Mouse (Mus musculus): Measurements from ENCODE around the gene Pcmt1.

Pcmt1 gene

GRCm38 (mm10) chr10:7680731-7681301 lies at the start of gene Pcmt1, which contains the start of gene Lats1:
Gene Pcmt1 (minus strand): TSS chr10:7681136.
Gene Lats1 (plus strand): TSS chr10:7681214.
- DNase-seq (ENCODE audit: low spot score): peak; percentile 88

- no peak for DNase-seq (ENCODE audit: low spot score)
Measured at GRCm38 (mm10) chr10:7727011-7727410, 46.1 kb upstream of the Pcmt1 start.

- no peak for DNase-seq (ENCODE audit: low spot score)
Measured at GRCm38 (mm10) chr10:7726501-7726812, 45.5 kb upstream of the Pcmt1 start.

GRCm38 (mm10) chr10:7725751-7726500 lies 45.0 kb upstream of the Pcmt1 start, which contains the start of gene Katna1:
Gene Katna1 (plus strand): TSS chr10:7726000.
- DNase-seq (ENCODE audit: low spot score): peak; percentile 95

- DNase-seq (ENCODE audit: low spot score): no peak
Measured at GRCm38 (mm10) chr10:7715056-7715455, 34.1 kb upstream of the Pcmt1 start.

GRCm38 (mm10) chr10:7712506-7712905 lies 31.6 kb upstream of the Pcmt1 start:
- no peak for DNase-seq (ENCODE audit: low spot score)

- no peak for DNase-seq (ENCODE audit: low spot score)
Measured at GRCm38 (mm10) chr10:7710121-7710520, 29.2 kb upstream of the Pcmt1 start.

- no peak for DNase-seq (ENCODE audit: low spot score)
Measured at GRCm38 (mm10) chr10:7702586-7702985, 21.6 kb upstream of the Pcmt1 start.

GRCm38 (mm10) chr10:7700120-7700519 lies 19.2 kb upstream of the Pcmt1 start:
- no peak for DNase-seq (ENCODE audit: low spot score)

- no peak for DNase-seq (ENCODE audit: low spot score)
Measured at GRCm38 (mm10) chr10:7695286-7695685, 14.3 kb upstream of the Pcmt1 start.

- DNase-seq (ENCODE audit: low spot score): no peak
Measured at GRCm38 (mm10) chr10:7686902-7687301, 6.0 kb upstream of the Pcmt1 start.

GRCm38 (mm10) chr10:7682249-7682648 lies 1.3 kb upstream of the Pcmt1 start:
- no peak for DNase-seq (ENCODE audit: low spot score)

GRCm38 (mm10) chr10:7681343-7682025 lies 548 bp upstream of the Pcmt1 start:
- peak; percentile 86 for DNase-seq (ENCODE audit: low spot score)

- DNase-seq (ENCODE audit: low spot score): no peak
Measured at GRCm38 (mm10) chr10:7673673-7674072, 7.3 kb downstream of the Pcmt1 start.

- peak; percentile 90 for DNase-seq (ENCODE audit: low spot score)
Measured at GRCm38 (mm10) chr10:7667342-7667802, 13.6 kb downstream of the Pcmt1 start, which contains the start of gene Nup43. Gene Nup43 (plus strand): TSS chr10:7667503.

- no peak for DNase-seq (ENCODE audit: low spot score)
Measured at GRCm38 (mm10) chr10:7664889-7665288, 16.0 kb downstream of the Pcmt1 start.

GRCm38 (mm10) chr10:7664027-7664526 lies 16.9 kb downstream of the Pcmt1 start:
- DNase-seq (ENCODE audit: low spot score): no peak

- peak; percentile 89 for DNase-seq (ENCODE audit: low spot score)
Measured at GRCm38 (mm10) chr10:7663159-7664026, 17.5 kb downstream of the Pcmt1 start.

- DNase-seq (ENCODE audit: low spot score): peak; percentile 78
Measured at GRCm38 (mm10) chr10:7662471-7663141, 18.3 kb downstream of the Pcmt1 start.

GRCm38 (mm10) chr10:7651057-7651456 lies 29.9 kb downstream of the Pcmt1 start:
- DNase-seq (ENCODE audit: low spot score): peak; percentile 24

GRCm38 (mm10) chr10:7649059-7649458 lies 31.9 kb downstream of the Pcmt1 start:
- DNase-seq (ENCODE audit: low spot score): no peak
